Mouse (Mus musculus) monocyte, adult 2 months (primary cell): ENCODE data around the gene Snx5.

ENCODE experiments used
- DNase-seq, 2 experiments: peaks; one replicate each; pipeline ENCODE4 v3.0.0; 2022; ENCODE audit warnings: low spot score in 2 of 2, low read depth in 1 of 2

Gene Snx5

DNA sequence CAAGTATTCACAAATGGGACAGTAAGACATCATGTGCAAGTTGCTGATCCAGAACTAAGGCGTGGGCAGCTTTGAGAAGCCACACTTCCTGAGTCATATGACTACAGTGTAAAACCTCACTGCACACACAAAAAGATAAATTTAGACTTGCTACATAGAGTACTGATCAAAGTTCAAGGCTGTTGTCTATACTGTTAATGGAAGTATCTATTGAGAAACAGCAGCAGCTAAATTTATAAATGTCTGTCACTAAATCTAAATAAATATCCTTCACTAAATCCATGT lies 3.0 kb downstream of the Snx5 start:
- no peak for DNase-seq

DNA sequence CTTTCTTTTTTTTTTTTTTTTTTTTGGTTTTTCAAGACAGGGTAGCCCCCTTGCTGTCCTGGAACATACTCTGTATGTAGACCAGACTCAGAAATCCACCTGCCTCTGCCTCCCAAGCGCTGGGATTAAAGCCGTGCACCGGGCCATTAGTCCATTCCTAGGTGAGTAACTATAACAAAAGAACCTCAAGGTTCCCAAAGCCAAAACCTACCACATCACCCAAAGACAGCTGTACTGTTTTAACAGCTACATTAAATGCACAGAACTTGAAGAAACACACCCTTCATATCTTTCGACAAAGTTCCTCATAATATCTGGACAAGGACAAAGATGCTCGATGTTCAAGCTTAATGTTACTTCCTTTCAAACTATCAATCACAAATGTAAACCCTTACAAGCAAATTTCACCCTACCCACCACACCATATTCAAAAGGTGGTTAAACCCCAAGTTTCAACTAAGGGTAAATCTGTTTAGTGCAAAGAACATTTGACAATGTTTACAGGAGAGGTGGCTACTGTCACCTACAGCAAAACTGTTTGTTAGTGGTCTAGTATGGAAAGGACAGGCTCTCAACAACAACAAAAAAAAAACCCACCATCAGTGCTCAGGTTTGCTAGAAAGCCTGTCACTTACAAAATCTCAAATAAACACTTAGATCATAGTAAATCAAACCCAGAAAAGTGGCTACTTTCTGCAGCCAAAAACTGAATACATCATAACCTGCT lies 3.5 kb downstream of the Snx5 start:
- DNase-seq: no peak

DNA sequence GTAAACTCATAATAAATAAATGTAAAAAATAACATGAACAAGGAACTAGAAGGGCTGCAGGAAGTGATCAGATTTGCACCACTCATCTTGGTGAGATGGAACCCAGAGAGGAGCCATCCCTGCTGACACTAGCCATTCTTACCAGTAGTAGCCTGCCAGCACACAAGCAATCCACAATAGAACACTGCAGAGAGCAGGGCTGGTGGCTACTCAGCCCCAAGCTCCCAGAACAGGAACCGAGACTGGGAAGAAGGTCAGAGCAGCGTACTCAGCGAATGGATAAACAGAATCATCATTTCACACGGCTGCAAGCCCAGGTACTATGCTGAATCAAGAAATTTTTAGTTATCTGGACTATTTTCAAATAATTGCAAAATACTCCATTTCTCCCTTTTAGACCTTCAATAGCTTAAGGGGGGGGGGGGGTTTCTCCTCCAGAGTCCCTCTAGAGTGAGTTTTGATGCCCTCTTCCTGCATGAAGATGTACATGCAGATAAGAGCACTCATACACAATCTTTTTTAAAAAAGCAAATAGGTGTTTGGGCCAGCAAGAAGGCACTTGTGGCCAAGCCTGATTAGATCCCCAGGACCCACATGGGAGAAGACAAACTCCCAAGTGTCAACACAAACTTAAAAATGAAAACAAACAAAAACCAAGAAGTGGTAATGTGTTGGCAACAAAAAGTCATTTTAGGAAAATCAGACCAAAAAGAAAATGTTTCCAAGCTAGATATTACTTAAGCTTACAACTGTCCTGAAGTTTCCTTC lies 4.6 kb downstream of the Snx5 start:
- DNase-seq: peak in 1 of 2 experiments; percentile 48

DNA sequence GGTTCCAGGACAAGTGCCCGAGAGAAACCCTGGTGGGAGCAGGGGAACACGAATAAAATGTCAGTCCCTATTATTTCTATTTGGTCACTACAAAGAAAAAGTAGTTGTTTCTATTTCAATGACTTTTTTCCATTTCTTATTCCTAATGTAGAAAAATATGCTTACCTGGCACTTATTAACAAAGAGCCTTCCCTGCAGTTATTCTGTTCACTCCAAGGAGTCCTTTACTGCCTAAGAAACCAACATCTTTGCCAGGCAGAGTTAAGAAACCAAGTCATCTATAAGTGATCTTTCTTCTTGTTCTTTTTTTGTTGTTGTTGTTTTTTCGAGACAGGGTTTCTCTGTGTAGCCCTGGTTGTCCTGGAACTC lies 5.6 kb downstream of the Snx5 start:
- no peak for DNase-seq

DNA sequence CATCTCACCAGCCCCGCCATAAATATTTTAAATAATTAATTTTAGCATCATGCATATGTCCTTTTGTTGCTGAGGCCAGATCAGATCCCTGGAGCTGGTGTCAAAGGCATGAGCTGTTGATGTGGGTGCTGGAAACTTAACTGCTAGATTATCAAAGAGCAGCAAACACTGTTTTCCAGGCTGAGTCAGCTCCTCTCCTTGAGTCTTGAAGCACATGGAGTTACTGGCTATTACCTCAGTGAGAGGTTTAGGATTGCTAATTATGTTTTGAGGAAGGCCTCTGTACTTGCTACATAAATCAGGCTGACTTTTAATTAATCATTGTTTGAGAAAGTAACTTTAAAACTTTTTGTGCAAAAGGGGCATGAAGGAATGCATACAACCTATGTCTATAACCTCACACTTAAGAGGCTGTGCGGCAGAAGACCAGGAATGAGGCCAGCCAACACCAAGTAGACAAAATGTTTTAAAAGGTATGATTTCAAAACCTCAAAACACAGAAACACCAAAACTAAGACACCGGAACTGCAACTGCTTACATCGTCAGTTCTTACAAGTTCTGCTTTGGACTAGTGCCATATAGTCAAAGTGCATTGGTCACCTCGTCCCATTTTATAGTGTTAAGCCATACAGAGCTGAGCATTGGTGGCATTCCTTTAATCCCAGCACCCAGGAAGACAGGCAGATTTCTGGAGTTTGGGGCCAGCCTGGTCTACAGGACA lies 6.1 kb downstream of the Snx5 start:
- DNase-seq: no peak

DNA sequence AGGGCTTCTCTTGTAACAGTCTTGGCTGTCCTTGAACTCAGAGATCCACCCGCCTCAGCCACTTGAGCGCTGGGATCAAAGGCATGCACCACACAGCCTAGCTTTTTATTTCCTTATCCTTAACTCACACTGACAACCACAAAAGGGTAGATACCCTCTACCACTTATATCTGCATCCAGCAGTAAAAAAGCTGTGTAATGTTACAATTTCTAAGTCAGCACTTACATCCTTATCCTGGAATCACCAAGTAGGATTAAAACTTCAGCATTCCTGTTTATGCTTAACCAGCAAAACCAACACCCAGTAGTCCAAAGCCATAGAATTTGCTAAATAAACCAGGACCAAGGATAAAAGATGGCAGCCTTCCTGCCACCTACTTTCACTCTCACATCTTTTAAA lies 7.9 kb downstream of the Snx5 start:
- no peak for DNase-seq

DNA sequence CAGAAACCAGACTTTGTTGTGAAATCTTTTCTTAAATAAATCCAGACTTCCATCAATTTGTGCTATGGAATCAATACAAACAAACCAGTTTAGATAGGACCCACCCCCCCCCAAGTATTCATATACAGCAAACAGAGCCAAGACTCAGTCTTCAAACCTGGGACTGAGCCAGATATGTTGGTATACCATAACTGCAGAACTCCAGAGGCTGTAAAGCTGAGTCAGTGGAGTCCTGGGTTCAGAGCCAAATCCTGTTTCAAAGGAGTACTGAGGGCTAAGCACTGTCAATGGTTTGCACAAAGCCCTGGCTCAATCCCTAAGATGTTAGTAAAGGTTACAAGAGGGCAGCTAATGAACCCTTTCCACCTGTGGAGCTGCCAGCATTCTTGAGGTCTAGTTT lies 20.6 kb downstream of the Snx5 start:
- DNase-seq: no peak

DNA sequence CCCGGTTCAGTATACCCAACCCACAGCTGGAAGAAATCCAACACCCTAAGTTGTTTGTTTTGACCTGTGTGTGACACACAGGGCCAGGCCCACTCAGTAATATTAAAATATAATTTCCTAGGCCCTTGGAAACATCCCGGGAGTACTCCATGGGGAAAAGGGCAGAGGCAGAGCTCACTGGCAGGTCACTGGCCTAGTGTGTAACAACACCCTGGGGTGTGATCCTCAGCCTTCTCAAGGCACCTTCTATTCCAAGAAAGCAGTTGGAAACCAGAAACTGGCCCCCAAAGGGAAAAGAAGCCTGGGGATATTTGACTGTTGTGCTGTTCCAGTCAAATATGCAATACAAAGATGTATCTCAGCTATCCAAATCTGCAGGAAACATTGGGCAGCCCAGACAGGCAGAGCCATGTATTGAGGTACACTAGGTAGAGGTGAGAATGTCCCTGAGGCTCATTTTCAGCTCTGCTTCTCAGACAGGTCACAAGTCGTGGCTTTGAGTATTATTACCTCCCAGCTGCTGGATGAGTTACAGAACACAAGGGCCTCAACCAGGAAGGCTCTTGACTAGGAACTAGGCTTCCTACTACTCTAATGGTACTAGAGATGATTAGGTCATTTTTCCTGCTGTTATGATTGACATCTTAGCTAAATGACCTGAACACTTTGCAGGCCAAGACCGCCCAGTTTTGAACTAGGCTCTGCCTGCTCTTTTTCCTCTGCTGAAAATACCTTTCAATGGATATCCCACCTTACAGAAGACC lies 21.9 kb downstream of the Snx5 start:
- no peak for DNase-seq

DNA sequence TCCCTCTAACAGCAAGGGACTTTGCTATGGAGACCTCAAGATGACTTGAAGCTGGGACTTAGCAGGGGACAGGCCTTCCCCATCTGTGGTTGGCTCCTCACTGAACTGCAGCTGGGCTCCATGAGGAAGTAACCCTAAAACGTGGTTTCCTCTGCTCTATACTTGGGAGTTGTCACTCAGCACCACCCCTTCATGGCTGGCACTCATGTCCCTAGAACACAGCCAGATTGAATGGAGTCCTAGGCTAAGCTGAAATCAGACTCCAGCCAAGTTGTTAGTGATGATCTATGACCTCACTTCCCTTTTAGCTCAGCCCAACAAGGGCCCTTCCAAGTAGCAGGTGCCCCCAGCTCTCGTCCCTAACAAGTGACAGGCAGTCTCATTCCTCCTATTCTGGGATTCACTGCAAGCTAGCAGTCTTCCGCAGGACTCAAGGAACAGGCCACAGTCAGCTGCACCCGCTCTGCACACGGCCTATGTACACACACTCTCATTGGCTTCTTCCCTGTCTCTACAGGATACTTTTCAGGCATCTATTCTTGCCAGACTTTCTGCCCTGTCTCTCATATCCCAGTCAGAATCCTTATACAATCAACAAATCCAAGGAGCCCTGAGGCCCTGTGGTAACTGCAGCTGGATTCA lies 23.2 kb downstream of the Snx5 start:
- peak; percentile 40 to 50 for DNase-seq

DNA sequence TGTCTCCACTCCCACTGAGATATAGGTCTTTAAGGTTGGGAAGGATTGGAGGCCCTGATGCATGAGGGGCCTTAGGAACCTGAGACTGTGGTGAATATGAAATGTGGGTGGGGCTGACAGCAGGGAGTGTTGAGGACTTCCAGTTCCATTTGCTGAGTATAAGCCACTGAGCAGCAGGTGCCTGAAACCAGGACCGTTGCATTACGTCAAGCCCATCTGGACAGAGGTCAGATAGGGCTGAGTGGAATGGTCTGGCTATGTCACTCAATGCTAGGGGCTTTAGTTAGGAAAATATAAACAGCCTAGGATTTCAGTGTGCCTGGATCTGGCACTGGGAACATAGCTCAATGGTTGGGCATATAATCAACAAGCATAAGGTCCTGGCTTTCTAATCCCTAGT lies 24.4 kb downstream of the Snx5 start:
- no peak for DNase-seq

DNA sequence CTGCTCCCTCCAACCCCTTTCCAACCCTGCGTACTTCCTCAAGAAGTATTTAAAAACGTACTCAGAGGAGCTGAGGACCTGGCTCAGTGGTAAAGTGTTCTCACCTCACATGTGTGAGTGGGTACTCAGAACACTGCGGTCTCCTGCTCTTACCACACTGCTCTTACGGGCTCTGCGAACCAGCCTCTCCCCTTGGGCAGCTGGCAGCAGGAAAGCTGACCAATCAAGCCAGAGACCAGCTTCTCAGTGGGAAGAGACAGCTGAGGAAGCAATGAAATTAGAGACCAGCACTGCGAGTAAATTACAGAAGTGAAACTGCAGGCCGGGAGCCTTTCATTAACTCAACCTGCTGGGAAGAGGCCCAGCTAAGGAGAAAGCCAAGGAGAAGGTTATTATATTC lies 25.2 kb downstream of the Snx5 start:
- DNase-seq: peak; percentile 53 to 65

DNA sequence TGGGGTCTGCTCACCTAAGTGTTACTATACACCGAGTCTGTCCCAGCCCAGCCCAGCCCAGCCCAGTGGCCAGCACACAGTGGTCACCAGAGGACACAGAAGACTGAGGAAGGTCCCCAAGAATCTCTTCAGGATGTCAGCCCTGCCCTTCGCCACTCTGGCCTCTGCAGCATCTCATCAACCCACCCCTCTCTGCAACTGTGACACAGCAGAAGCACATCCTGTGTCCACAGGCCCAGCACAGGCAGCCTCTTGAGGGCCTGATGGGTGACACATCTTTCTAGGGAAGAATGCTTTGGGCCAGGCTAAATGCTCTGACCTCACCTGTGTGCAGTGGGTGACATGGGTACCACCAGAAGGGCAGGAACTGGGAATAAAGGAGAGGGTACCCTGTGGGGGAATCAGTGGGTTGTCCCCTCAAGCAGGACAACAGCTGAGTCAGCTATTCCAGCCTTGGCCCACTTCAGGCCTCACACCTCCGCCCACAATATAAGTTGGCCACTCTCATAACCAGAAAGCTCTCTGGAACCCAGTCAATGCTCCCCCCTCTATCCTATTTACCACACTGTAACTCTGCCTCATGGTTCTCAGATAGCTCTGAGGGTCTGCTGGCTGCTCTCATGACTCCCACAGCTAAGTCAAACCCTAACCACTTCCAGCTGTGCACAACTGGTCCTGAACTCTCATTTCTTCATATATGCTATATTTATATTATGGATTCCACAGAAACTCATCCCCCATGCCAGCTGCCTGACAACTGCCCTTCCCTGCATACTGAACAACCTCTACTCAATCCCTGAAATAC lies 30.4 kb downstream of the Snx5 start:
- DNase-seq: no peak

DNA sequence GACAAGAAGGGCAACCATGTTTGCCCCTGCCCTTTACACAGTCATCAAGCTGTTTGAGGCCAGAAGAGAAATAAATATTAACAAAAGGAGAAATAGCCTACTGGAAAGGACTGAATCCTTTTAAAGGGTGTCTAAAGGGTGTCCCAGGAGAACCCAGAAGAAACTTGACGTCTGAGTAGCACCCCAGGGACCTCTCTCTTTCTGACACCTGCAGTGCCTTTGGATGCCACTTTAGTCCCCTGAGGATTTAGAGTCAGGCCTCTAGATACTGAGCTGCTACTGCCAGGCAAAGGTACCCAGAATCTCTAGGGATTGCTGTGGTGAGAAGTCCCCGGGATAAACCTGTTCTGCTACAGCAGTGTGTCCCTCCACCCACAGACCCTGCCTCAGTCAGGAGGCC lies 31.4 kb downstream of the Snx5 start:
- DNase-seq: no peak

DNA sequence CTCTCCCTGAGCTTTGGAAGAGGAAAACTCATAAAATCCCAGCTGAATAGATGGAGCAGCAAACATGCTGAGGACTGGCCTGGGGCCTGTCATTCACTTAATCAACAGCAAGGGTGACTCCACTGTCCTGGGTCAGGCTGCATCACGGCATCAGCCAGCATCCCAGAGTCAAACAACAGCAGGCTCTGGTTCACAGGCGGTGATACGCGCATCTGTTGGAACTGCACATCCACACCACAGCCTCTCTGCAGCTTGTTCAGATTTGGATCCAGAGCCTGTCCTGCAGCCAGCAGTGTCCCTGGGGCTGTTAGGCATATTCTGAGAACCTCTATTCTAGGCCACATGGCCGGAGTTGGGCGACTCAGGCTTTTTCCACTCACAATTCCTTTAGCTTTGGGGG lies 32.4 kb downstream of the Snx5 start:
- DNase-seq: no peak

DNA sequence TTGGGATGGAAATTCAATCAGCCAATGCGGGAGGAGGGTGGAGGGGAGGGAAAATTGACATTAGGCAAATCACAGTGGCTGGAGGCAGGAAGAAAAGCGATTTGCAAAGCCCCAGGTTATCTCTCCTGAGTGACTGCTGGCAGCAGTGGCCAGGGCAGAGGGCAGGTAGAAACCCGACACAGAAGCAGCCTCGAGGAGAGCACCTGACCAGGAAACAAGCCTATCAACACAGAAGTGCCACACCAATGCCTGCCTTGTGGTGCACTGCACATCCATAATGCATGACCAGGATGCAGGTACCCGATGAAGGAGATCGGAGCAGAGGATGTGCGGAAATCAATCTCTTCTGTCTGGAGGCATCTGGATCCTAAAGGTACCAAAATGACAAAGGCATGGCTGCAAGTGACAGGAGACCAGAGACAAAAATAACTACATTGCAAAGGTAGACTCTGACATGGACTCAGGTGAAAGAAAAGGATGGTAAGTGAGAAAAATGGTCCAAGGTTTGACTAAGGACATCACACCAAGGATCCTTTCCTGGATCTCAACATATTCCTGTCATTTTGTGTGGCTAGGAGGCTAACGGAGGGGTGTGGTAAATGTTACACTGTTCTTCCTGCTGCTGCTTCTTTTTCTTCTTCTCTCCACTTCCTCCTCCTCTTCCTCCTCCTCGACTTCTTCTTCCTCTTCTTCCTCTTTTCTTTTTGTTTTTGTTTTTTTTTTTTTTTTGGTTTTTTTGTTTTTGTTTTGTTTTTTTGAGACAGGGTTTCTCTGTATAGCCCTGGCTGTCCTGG lies 33.7 kb downstream of the Snx5 start:
- DNase-seq: no peak

DNA sequence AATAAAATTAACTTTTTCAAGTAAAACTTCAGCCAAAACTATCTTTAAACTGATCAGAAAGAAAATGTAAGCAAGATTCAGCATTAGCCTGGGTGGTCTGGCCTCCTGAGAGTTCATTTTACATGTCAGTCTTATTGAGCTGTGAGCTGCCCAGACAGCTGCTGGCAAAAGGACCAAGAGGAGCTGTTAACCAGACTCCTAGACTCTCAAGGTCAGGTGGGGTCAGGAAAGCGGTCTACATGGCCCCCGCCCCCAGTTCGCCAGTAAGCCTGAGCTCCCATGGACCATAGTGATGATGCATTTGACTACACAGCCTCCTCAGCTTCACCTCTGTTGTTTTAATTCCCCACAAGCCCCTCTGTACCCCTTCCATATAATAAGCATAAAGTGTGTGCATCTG lies 34.9 kb downstream of the Snx5 start:
- no peak for DNase-seq

DNA sequence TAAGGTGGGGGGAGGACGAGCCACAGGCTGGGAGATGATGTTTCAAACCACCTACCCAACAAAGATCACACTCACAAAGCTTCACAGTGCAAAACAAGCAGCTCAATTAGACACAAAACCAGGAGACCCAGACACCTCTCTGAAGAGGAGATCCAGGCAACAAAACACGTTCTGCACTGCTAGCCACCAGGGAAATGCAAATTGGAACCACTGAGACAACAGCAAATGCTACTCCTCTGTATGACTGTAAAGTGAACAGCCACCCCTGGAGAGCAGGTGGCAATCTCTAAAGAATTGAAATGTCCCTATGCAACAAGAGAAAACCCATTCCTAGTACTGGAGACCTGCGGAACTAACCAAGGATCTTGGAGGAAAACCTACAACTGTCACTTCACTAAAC lies 37.2 kb downstream of the Snx5 start:
- DNase-seq: no peak

DNA sequence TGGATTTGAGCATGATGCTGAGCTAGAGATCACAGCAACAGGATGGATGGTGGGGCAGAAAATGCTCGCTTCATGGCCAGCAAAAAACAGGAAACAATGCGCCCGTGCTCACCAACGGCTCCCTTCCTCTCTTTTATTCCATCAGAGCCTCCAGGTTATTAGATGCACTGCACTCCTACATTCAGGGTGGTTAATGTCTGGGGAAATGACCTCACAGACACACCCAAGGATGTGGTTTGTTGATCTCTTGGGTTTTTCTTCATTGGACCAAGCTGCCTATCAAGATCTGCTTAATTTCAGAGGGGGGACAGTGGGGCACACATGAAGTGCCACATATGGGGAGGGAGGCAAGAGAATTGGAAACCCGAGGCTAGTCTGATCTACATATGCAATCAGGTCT lies 39.6 kb downstream of the Snx5 start:
- no peak for DNase-seq

DNA sequence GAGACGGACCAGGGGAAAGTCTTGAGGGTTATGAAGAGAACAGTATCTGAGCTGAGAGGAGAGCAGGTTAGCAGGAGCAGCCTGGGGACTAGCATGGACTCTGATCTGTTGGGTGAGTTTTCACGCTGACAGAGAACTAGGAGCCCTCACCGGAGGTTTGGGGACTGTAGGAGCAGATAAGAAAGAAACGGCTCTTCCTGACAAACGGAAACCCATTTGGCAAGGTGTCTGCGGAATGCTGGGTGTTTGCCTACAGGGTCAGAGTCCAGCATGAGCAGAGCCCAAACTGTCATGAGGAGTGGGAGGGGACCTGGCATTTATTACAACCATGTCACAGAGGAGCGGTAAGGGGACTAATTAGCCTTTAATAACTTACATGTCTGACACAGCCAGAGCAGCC lies 40.2 kb downstream of the Snx5 start:
- DNase-seq: no peak

DNA sequence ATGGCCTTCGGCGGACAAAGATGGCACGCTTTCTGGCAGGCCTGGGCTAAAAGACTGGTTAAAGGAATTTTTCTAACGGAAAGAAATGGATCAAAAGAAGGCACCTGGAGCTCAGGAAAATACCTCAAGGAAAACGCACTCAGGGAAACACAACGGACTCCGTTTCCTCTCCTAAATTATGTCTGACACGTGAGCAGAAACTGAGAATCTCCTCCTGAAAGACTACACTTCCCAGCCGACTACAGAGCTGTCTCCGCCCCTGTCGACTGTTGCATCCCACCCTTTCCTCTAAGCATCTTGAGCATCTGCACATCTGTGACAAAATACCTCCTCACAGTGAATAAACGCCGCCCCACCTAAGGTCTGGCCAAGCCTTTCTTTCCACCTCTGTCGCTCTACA lies 41.1 kb downstream of the Snx5 start:
- no peak for DNase-seq
